Mouse (Mus musculus) gastrocnemius, adult 18-20 months (tissue): ENCODE results near the gene Entpd5. TPM values are rescaled to one million over a fixed set of nuclear protein-coding genes. Genes with fewer than 3 reads are reported as not detected.

ENCODE experiments used
- DNase-seq: peaks from one replicate; pipeline ENCODE4 v3.0.0; 2021; ENCODE audit warnings: low spot score
- total RNA-seq, 2 experiments: library from RNA; stranded (reverse); gene quantifications; 2 replicates each; pipeline ENCODE4 v1.2.3; 2021

The Entpd5 gene
- total RNA-seq, 2 experiments from 2014 or later = 15.3 to 16.5 TPM

DNA sequence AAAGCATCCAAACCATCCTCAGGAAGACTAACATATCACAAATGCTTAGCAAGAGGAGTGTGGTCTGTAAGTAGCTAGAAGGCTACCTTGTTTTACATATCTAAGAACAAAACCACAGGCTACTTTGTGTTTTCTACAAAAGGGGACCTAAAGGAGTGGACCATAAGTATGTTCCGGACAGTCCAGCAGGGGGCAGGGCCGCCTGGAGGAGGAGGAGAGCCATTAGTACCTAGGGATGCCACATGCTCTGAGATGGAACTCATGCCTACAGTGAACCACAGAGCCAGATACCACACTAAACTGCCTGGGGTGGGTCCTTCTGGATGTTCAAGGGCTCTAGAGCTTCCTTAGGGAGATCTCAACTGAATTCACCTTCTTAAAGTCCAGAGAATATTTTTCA is 61.6 kb downstream of the Entpd5 start:
- no peak for DNase-seq

- no peak for DNase-seq
Measured at GRCm38 (mm10) chr12:84336963-84337625, 71.7 kb downstream of the Entpd5 start.

- DNase-seq = no peak
Measured at GRCm38 (mm10) chr12:84327111-84327512, 81.7 kb downstream of the Entpd5 start.

Other genes with a start within 250 kb of the Entpd5 start
- 10 to 100 TPM in 1 of 2 experiments, 1 to 10 TPM in 1; 6.9 to 10.9 TPM for gene Elmsan1, start 190.1 kb downstream of the Entpd5 start, total RNA-seq
- gene Ptgr2, start 123.8 kb downstream of the Entpd5 start, total RNA-seq = 10 to 100 TPM; 67.1 to 80.5 TPM
- gene Zfp410, start 92.2 kb downstream of the Entpd5 start, total RNA-seq = 10 to 100 TPM; 18.6 to 19.3 TPM
- gene Coq6, start 47.4 kb downstream of the Entpd5 start, total RNA-seq = 10 to 100 TPM; 20.4 to 25.4 TPM
- gene Fam161b, start 47.2 kb downstream of the Entpd5 start, total RNA-seq = 1 to 10 TPM in 1 of 2 experiments, under 1 TPM in 1; 1.00 to 1.1 TPM
- gene Bbof1, start within 50 bp of the Entpd5 start, total RNA-seq = 1 to 10 TPM; 2.1 to 2.9 TPM
- gene Rnf113a2, start 8.2 kb upstream of the Entpd5 start, total RNA-seq = 10 to 100 TPM; 11.7 to 12.5 TPM
- gene Aldh6a1, start 42.0 kb upstream of the Entpd5 start, total RNA-seq = 100 to 1,000 TPM; 117 to 121 TPM
- gene Lin52, start 42.4 kb upstream of the Entpd5 start, total RNA-seq = 1 to 10 TPM; 7.4 to 9.2 TPM
- not detected for gene Vsx2, start 160.7 kb upstream of the Entpd5 start, total RNA-seq
- 1 to 10 TPM; 4.9 to 5.1 TPM for gene Abcd4, start 208.4 kb upstream of the Entpd5 start, total RNA-seq
- not detected for gene Vrtn, start 232.0 kb upstream of the Entpd5 start, total RNA-seq